In the genomic region with DNA sequence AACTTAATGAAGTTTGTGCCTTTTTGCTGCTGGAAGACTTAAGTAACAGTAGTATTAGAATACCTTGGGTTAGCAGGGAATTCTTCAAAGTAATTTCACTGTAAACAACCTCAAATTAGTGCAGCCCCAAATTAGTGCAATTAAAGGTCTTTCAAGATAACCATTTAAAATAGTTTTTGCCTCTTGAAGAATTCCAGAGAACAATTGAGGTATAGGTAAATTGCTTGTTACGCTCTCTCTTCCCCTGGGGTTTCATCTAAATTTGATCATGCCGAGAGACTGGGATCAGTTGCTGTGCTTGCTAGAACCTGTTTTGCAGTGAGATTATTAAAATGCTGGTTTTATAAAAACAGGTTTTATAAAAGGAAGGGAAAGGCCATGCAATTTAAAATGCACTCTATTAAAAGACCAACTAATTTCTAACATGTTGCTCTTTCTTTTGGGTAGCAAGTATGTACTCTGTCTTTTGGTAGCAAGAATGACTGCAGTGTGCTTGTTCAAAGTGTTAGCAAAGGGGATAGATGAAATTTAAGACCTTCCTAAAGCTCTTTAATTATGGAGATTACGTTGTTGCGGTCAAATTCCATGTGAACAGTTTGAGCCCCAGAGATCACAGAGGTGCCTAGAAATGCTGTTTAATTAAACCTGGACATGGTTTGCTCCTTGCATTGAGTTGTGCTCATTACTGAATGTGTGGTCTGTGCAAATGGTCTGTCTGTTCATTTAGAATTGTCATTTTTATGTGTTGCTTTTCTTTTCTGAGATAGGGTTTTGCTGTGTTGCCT, we compare ENCODE assay signal across 8 mouse cellular contexts. TPM values are rescaled to one million over a fixed set of nuclear protein-coding genes. Genes with fewer than 3 reads are reported as not detected.
A peak's percentile ranks its signal among the peaks of the same experiment; 100 is the strongest.
DNase-seq lines count a peak whose midpoint lies in the region; ATAC-seq lines count a peak whose summit lies in the region.

No protein-coding gene starts in this region.

- peak overlapping the region; percentile 79 for H3K4me3 ChIP-seq in erythroblast, embryonic 14.5 days (replicated peaks)
- peak overlapping the region; percentile 93 for H3K4me3 ChIP-seq in forebrain, embryonic 13.5 days
- H3K4me3 ChIP-seq in liver, embryonic 11.5 days (ENCODE audit: low read depth, low read length) = peak overlapping the region; percentile 97

- ATAC-seq in erythroblast, adult 5-6 weeks (replicated peaks; ENCODE audit: low FRiP score, poor library complexity, severe bottlenecking) = no peak
- no peak for ATAC-seq in forebrain, embryonic 13.5 days
- no peak for ATAC-seq in liver, embryonic 11.5 days (replicated peaks; ENCODE audit: low FRiP score)

- peak; percentile 48 for DNase-seq in 416B (ENCODE audit: low read depth)
- DNase-seq in liver, embryonic 11.5 days (ENCODE audit: low spot score) = no peak
- no peak for DNase-seq in ovary, adult 18-20 months (ENCODE audit: low spot score)
- no peak for DNase-seq in layer of hippocampus, postnatal 36 days
- DNase-seq in adrenal gland, postnatal 4 days (ENCODE audit: low spot score in 2 of 2) = no peak

- no peaks in the 10 kb centered on the region for H3K27me3 ChIP-seq in erythroblast, embryonic 14.5 days (ENCODE audit: control insufficient read depth)
- no peaks in the 10 kb centered on the region for H3K27me3 ChIP-seq in forebrain, embryonic 13.5 days
- no peaks in the 10 kb centered on the region for H3K27me3 ChIP-seq in liver, embryonic 11.5 days (replicated peaks; ENCODE audit: control insufficient read depth, insufficient read depth, low read length)

- H3K4me1 ChIP-seq in erythroblast, embryonic 14.5 days (ENCODE audit: control insufficient read depth) = peaks cover 75% of the 10 kb centered on the region
- peaks cover 16% of the 10 kb centered on the region for H3K4me1 ChIP-seq in forebrain, embryonic 13.5 days
- peaks cover 34% of the 10 kb centered on the region for H3K4me1 ChIP-seq in liver, embryonic 11.5 days (replicated peaks; ENCODE audit: control insufficient read depth, insufficient read depth, low read length)

- H3K4me2 ChIP-seq in forebrain, embryonic 13.5 days = peak overlapping the region; percentile 72
- H3K4me2 ChIP-seq in liver, embryonic 11.5 days = peak overlapping the region; percentile 60

- peaks cover 8% of the 10 kb centered on the region for H3K36me3 ChIP-seq in erythroblast, embryonic 14.5 days (ENCODE audit: control insufficient read depth)
- H3K36me3 ChIP-seq in forebrain, embryonic 13.5 days (ENCODE audit: poor library complexity, severe bottlenecking) = no peaks in the 10 kb centered on the region
- no peaks in the 10 kb centered on the region for H3K36me3 ChIP-seq in liver, embryonic 11.5 days (ENCODE audit: control insufficient read depth, insufficient read depth, low read length)

- no peaks in the 10 kb centered on the region for H3K9me3 ChIP-seq in erythroblast, embryonic 14.5 days (ENCODE audit: control insufficient read depth, low read length)
- no peaks in the 10 kb centered on the region for H3K9me3 ChIP-seq in forebrain, embryonic 13.5 days (replicated peaks)
- H3K9me3 ChIP-seq in liver, embryonic 11.5 days (ENCODE audit: control insufficient read depth, low read length) = no peaks in the 10 kb centered on the region

- H3K27ac ChIP-seq in forebrain, embryonic 13.5 days = no peak overlapping the region
- H3K27ac ChIP-seq in liver, embryonic 11.5 days (ENCODE audit: low read depth, low read length) = no peak overlapping the region; the same call in 1 of the 2 replicates

- peak overlapping the region; percentile 95; the same call in 1 of the 2 replicates for H3K9ac ChIP-seq in forebrain, embryonic 13.5 days
- peak overlapping the region; percentile 96 for H3K9ac ChIP-seq in liver, embryonic 11.5 days (ENCODE audit: low read depth, low read length)

- 26% methylated on average over 4 of the region's 4 CpGs for WGBS in forebrain, embryonic 13.5 days
- WGBS in liver, embryonic 11.5 days = 60% methylated on average over 4 of the region's 4 CpGs

RNA-seq across cellular contexts. Expression of a gene that starts 1.7 kb away (rescaled TPM):
- 0.51 and 0.56 TPM in 2 replicates for polyA plus RNA-seq in erythroblast, embryonic 14.5 days (2012)
- total RNA-seq in erythroblast, adult 5-6 weeks (2015; ENCODE audit: low replicate concordance) = 221 and 254 TPM in 2 replicates
- total RNA-seq in erythroblast, adult 5-6 weeks (2017; ENCODE audit: low replicate concordance) = 372 and 402 TPM in 2 replicates
- 17.0 and 17.3 TPM in 2 replicates for polyA plus RNA-seq in forebrain, embryonic 13.5 days (2015; fragmentation: Nextera tagmentation; extraction: Ambion mirVana)
- polyA plus RNA-seq in liver, embryonic 11.5 days (2014; fragmentation: Nextera tagmentation; extraction: Ambion mirVana) = 10.9 and 11.2 TPM in 2 replicates
- total RNA-seq in layer of hippocampus, postnatal 36 days (2021) = 10 to 100 TPM; 62.1 to 62.4 TPM
- total RNA-seq in adrenal gland, postnatal 4 days (2021) = 10 to 100 TPM; 30.8 to 33.9 TPM
